Mouse (Mus musculus) left cerebral cortex, adult 6 months (tissue): ENCODE measurements around the gene Pcdh17. TPM values are rescaled to one million over a fixed set of nuclear protein-coding genes. Genes with fewer than 3 reads are reported as not detected.

Source experiments
- long read RNA-seq, 2 experiments: library from polyadenylated mRNA; unstranded; transcript quantifications; one replicate each; pipeline ENCODE4 v2.0.0; 2019 to 2020
- polyA plus RNA-seq: library from polyadenylated mRNA; unstranded; fragments of <200 nt; fragmentation: Nextera tagmentation; gene quantifications from 2 replicates; pipeline ENCODE4 v1.2.3, GENCODE M21; 2021

Pcdh17 gene
- polyA plus RNA-seq = 6.1 and 8.0 TPM in 2 replicates
- long read RNA-seq, experiment 1, full-length matches to known transcripts = 56 of 88 reads
- long read RNA-seq, experiment 1, partial matches to known transcripts = 1 of 88 reads
- long read RNA-seq, experiment 1, other reads (novel, unspliced or antisense) = 31 of 88 reads
- long read RNA-seq, experiment 2, full-length matches to known transcripts = 11 of 40 reads
- long read RNA-seq, experiment 2, partial matches to known transcripts = 8 of 40 reads
- long read RNA-seq, experiment 2, other reads (novel, unspliced or antisense) = 21 of 40 reads

DNA sequence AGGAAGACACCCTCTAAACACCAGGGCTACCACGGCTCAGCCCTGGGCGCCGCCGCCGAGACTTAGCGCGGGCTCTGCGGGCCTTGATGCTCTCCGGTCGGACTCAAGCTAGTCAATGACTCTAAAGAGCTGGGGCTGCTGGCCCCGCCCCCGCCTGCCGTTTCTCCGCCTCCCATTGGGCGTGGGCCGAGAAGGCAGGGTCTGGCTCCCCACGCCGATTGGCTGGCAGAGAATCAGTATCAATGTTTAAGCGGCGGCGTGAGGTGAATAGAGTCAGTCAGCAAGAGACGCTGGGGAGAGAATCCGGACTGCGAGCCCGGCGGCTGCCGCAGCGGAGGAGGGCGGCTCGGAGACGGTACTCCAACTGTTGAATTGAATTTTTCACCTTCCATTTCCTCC lies at the start of gene Pcdh17:
TSS of gene Pcdh17 (plus strand) at position 276 of the 399 bp plus-strand sequence.

